Mouse (Mus musculus) kidney, adult 2 months (tissue): ENCODE measurements around the gene Fam3b. TPM values are rescaled to one million over a fixed set of nuclear protein-coding genes. Genes with fewer than 3 reads are reported as not detected.

ENCODE experiments used
- DNase-seq: peaks from one replicate; pipeline ENCODE4 v3.0.0; 2021
- H3K27ac ChIP-seq: fragments of 200-500 bp; 2 replicates; pipeline ENCODE4 v1.5.1; 2012; ENCODE audit warnings: low read depth, low read length, control low read depth, inconsistent platforms; ENCODE audit not compliant: insufficient read depth
- H3K27me3 ChIP-seq: fragments of 200-500 bp; replicated peaks from 2 replicates; pipeline ENCODE4 v1.6.1; 2012; ENCODE audit warnings: mild to moderate bottlenecking, moderate library complexity, low read length, inconsistent platforms; ENCODE audit not compliant: control insufficient read depth, insufficient read depth
- H3K36me3 ChIP-seq: fragments of 200-500 bp; 2 replicates; pipeline ENCODE4 v1.6.1; 2012; ENCODE audit warnings: mild to moderate bottlenecking, moderate library complexity, low read length, inconsistent platforms; ENCODE audit not compliant: control insufficient read depth, insufficient read depth
- H3K4me1 ChIP-seq: fragments of 200-500 bp; 2 replicates; pipeline ENCODE4 v1.6.1; 2011; ENCODE audit warnings: low read length; ENCODE audit not compliant: control insufficient read depth, insufficient read depth
- H3K4me3 ChIP-seq: fragments of 200-500 bp; 2 replicates; pipeline ENCODE4 v1.5.1; 2011; ENCODE audit warnings: mild to moderate bottlenecking, low read depth, low read length, control low read depth; ENCODE audit not compliant: insufficient read depth
- CTCF ChIP-seq: fragments of 200-500 bp; conservative IDR thresholded peaks from 2 replicates; pipeline ENCODE4 v1.5.1; 2011; ENCODE audit warnings: low read depth, mild to moderate bottlenecking, control low read depth, low read length, moderate library complexity, mixed read lengths; ENCODE audit not compliant: insufficient read depth, insufficient read length
- POLR2A ChIP-seq: fragments of 200-500 bp; IDR thresholded peaks from one replicate; pipeline ENCODE4 v1.6.1; 2011; ENCODE audit warnings: low read depth, low read length, control low read depth
- WGBS: fragments of 180-500 bp; shearing (Covaris S2); methylation state at CpG from one replicate; pipeline ENCODE4 v1.1.7; 2018; 5-methylcytosine and 5-hydroxymethylcytosine counted together
- polyA plus RNA-seq: library from polyadenylated mRNA; depleted of rRNA; stranded (reverse); fragments of >200 nt; gene quantifications from 2 replicates; pipeline ENCODE4 v1.2.3, GENCODE M21; 2012; rRNA removed

Gene Fam3b
- polyA plus RNA-seq, 1 experiment, result not detected

GRCm38 (mm10) chr16:97421671-97422070 lies 92.9 kb downstream of the Fam3b start:
- no peaks in the 10 kb centered on the region for H3K4me1 ChIP-seq
- H3K4me3 ChIP-seq, result no peak overlapping the region
- TF ChIP-seq CTCF (no peak), POLR2A (no peak)
- H3K27me3 ChIP-seq, result no peaks in the 10 kb centered on the region
- DNase-seq, result no peak
- H3K27ac ChIP-seq, result no peak overlapping the region
- H3K36me3 ChIP-seq, result no peaks in the 10 kb centered on the region
- WGBS, result 76% methylated on average over 6 of the region's 6 CpGs

Other genes with a start within 250 kb of the Fam3b start
- 1.6 and 1.7 TPM in 2 replicates for gene Bace2, start 158.1 kb downstream of the Fam3b start, polyA plus RNA-seq
- 0.45 and 1.9 TPM in 2 replicates for gene Mx1, start 51.9 kb downstream of the Fam3b start, polyA plus RNA-seq
- 97.2 and 115 TPM in 2 replicates for gene Tmprss2, start 96.4 kb upstream of the Fam3b start, polyA plus RNA-seq
- 12.8 and 14.4 TPM in 2 replicates for gene Ripk4, start 249.0 kb upstream of the Fam3b start, polyA plus RNA-seq